23 mouse cellular contexts compared by ENCODE assay signal in the genomic region with DNA sequence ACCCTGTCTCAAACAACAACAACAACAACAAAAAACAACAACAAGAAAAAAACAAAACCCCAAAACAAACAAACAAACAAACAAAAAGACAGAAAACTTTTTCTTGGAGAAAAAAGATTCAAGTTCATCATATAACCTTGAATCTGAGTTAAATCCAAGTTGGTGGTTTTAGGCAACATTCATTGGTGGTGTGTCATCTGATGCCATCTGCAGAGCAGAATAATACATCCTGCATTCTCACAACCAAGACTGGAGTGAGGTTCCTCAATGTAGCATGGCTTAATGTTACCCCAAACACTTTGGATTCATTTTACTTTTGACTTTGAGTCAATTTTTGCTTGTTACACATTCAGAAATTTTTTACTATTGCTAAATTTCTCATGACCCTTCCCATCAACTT.
DNase-seq lines count a peak whose midpoint lies in the region; ATAC-seq lines count a peak whose summit lies in the region.
"Had no signal": no experiment of that assay in that cellular context is flagged by ENCODE, and none has a peak within 500 bp of the region (broad histone marks: within the 10 kb centered on the region; RNA-seq: fewer than 3 reads in every experiment).

No protein-coding gene starts in this region.

- no peak overlapping the region for H3K9ac ChIP-seq in hindbrain, embryonic 11.5 days (ENCODE audit: low read depth, low read length)
- H3K9ac ChIP-seq: embryonic facial prominence, embryonic 12.5 days; forebrain, embryonic 13.5 days; forebrain, embryonic 15.5 days; forebrain, postnatal 0 days had no signal

- no peaks in the 10 kb centered on the region for H3K27me3 ChIP-seq in hindbrain, embryonic 11.5 days (ENCODE audit: control insufficient read depth, insufficient read depth, low read length)
- H3K27me3 ChIP-seq: CH12.LX; embryonic facial prominence, embryonic 12.5 days; forebrain, embryonic 13.5 days; forebrain, embryonic 15.5 days; Patski had no signal

- no peaks in the 10 kb centered on the region for H3K4me1 ChIP-seq in hindbrain, embryonic 11.5 days (replicated peaks; ENCODE audit: control insufficient read depth, insufficient read depth, low read length)
- H3K4me1 ChIP-seq: embryonic facial prominence, embryonic 10.5 days; forebrain, embryonic 13.5 days; forebrain, embryonic 15.5 days had no signal

- H3K4me2 ChIP-seq in hindbrain, embryonic 11.5 days (replicated peaks; ENCODE audit: low read depth, low read length), result no peak overlapping the region
- H3K4me2 ChIP-seq: embryonic facial prominence, embryonic 12.5 days; forebrain, embryonic 13.5 days; forebrain, embryonic 15.5 days had no signal

- no peak for ATAC-seq in hindbrain, embryonic 11.5 days (ENCODE audit: low FRiP score)
- no peak for ATAC-seq in frontal cortex, adult (ENCODE audit: low TSS enrichment)
- ATAC-seq: activated CD4-positive, CD25-positive, alpha-beta regulatory T cell, adult 4 months; CD4-positive, CD25-positive, alpha-beta regulatory T cell, adult 4 months; forebrain, embryonic 13.5 days; forebrain, embryonic 15.5 days; forebrain, postnatal 0 days; Patski had no signal

- no peak overlapping the region for H3K27ac ChIP-seq in hindbrain, embryonic 11.5 days (ENCODE audit: low read depth, low read length)
- H3K27ac ChIP-seq: embryonic facial prominence, embryonic 10.5 days; embryonic facial prominence, embryonic 12.5 days; forebrain, embryonic 13.5 days; forebrain, embryonic 15.5 days had no signal

- no peaks in the 10 kb centered on the region for H3K9me3 ChIP-seq in hindbrain, embryonic 11.5 days (ENCODE audit: control insufficient read depth, low read length)
- H3K9me3 ChIP-seq: embryonic facial prominence, embryonic 10.5 days; embryonic facial prominence, embryonic 12.5 days; forebrain, embryonic 13.5 days; forebrain, embryonic 15.5 days; G1E had no signal

- H3K4me3 ChIP-seq in hindbrain, embryonic 11.5 days (ENCODE audit: low read depth, low read length), result no peak overlapping the region
- H3K4me3 ChIP-seq: embryonic facial prominence, embryonic 10.5 days; embryonic facial prominence, embryonic 12.5 days; forebrain, embryonic 13.5 days; forebrain, embryonic 15.5 days had no signal

- H3K36me3 ChIP-seq in hindbrain, embryonic 11.5 days (ENCODE audit: control insufficient read depth, insufficient read depth, low read length), result no peaks in the 10 kb centered on the region
- H3K36me3 ChIP-seq: embryonic facial prominence, embryonic 10.5 days; embryonic facial prominence, embryonic 12.5 days; forebrain, embryonic 15.5 days; G1E had no signal

- peak; percentile 69 for DNase-seq in 3T3-L1 (ENCODE audit: low read depth, low spot score)
- peak; percentile 54 for DNase-seq in Muller cell, postnatal 12 days (ENCODE audit: inconsistent ontology term)
- DNase-seq in spleen, adult 18-20 months, result no peak
- no peak for DNase-seq in hindbrain, embryonic 11.5 days (ENCODE audit: low spot score)
- DNase-seq: adrenal gland, adult 8-10 months; adrenal gland, postnatal 14 days; adrenal gland, postnatal 36 days; cerebellum, adult 11-12 months; cerebellum, adult 2 months; cerebellum, adult 9-10 months; cerebellum, postnatal 10 days; cerebellum, postnatal 25 days; forebrain, postnatal 0 days had no signal

Comparison
In these comparisons a context has a peak if more than half of its experiments do, and no peak if none do; other contexts are left out.
1. DNase-seq: peak in 3T3-L1 (single experiment) and Muller cell, postnatal 12 days (single experiment); none in spleen, adult 18-20 months (0 of 2) and hindbrain, embryonic 11.5 days (single experiment).